Mouse (Mus musculus): ENCODE measurements around the gene Pitpna.

GRCm38 (mm10) chr11:75625820-75626219, 37.9 kb downstream of the Pitpna start:
- TF ChIP-seq POLR2A (IDR thresholded peaks at IDR 0.05; ENCODE audit: insufficient read depth, low read depth, low read length) (no peak), CTCF (IDR thresholded peaks at IDR 0.05; ENCODE audit: insufficient read depth, low read depth, low read length) (no peak)
